Mouse (Mus musculus) G1E (cell line): ENCODE data around the gene Wrb. TPM values are rescaled to one million over a fixed set of nuclear protein-coding genes. Genes with fewer than 3 reads are reported as not detected.
"Not testable (repeated sequence)": the region's sequence is repeated elsewhere in the genome, so short reads cannot be mapped to it uniquely, and the experiment has no call there.

Experiments
- ATAC-seq: 2 replicates; pipeline ENCODE4 v1.8.0; 2016; ENCODE audit warnings: mild to moderate bottlenecking; ENCODE audit not compliant: insufficient number of reproducible peaks, poor library complexity, low FRiP score, severe bottlenecking; ENCODE audit errors: extremely low read depth
- DNase-seq: peaks from one replicate; pipeline ENCODE4 v3.0.0; 2012; ENCODE audit warnings: low spot score
- H3K27me3 ChIP-seq: 2 replicates; pipeline ENCODE4 v1.6.1; 2012; ENCODE audit warnings: mild to moderate bottlenecking, low read length, inconsistent platforms; ENCODE audit not compliant: insufficient read depth
- H3K36me3 ChIP-seq: replicated peaks from 2 replicates; pipeline ENCODE3; 2012; ENCODE audit warnings: mild to moderate bottlenecking, inconsistent platforms
- H3K4me1 ChIP-seq: 2 replicates; pipeline ENCODE4 v1.6.1; 2012; ENCODE audit warnings: low read depth, low read length, inconsistent platforms, mixed read lengths; ENCODE audit not compliant: insufficient read depth
- H3K4me3 ChIP-seq: 2 replicates; pipeline ENCODE4 v1.5.1; 2012; ENCODE audit warnings: low read depth, mild to moderate bottlenecking, inconsistent platforms, low read length, moderate library complexity, mixed read lengths
- H3K9me3 ChIP-seq: replicated peaks from 2 replicates; pipeline ENCODE4 v1.6.1; 2012; ENCODE audit warnings: inconsistent platforms
- CTCF ChIP-seq: IDR thresholded peaks from 2 replicates; pipeline ENCODE4 v1.5.1; 2012; ENCODE audit warnings: low read depth, low read length, inconsistent platforms, mixed read lengths
- GATA1 ChIP-seq: IDR thresholded peaks from 2 replicates; pipeline ENCODE4 v1.6.1; 2012; ENCODE audit warnings: borderline replicate concordance, low read length, inconsistent platforms, mixed read lengths
- GATA2 ChIP-seq: IDR thresholded peaks from 2 replicates; pipeline ENCODE4 v1.6.1; 2012; ENCODE audit warnings: low read depth, low read length, inconsistent platforms, borderline replicate concordance
- POLR2AphosphoS5 ChIP-seq: IDR thresholded peaks from 2 replicates; pipeline ENCODE4 v1.6.1; 2012; ENCODE audit warnings: low read depth, low read length, inconsistent platforms; ENCODE audit not compliant: insufficient replicate concordance
- TAL1 ChIP-seq: conservative IDR thresholded peaks from 2 replicates; pipeline ENCODE4 v1.6.1; 2012; ENCODE audit warnings: low read depth, low read length, inconsistent platforms, mixed read lengths
- polyA plus RNA-seq: library from polyadenylated mRNA; stranded (reverse); fragments of >175 nt; gene quantifications from 2 replicates; pipeline ENCODE4 v1.2.3, GENCODE M21; 2012
- total RNA-seq, 2 experiments: library from RNA; stranded (forward) in 1 of 2; stranded (reverse) in 1 of 2; fragments of 200-1000 nt in 1 of 2; fragments of >200 nt in 1 of 2; fragmentation: Nextera tagmentation in 1 of 2; gene quantifications; 2 replicates each; pipeline ENCODE4 v1.2.3; 2014 to 2017

The Wrb gene
- total and polyA plus RNA-seq, 3 experiments = 3.1 to 25.5 (median 19.9) TPM

- TF ChIP-seq CTCF (no peak), GATA2 (no peak), POLR2AphosphoS5 (no peak), TAL1 (no peak), GATA1 (no peak)
- no peak for ATAC-seq
- H3K4me3 ChIP-seq = peak overlapping the region; percentile 87
- H3K9me3 ChIP-seq = no peaks in the 10 kb centered on the region
- peaks cover 44% of the 10 kb centered on the region for H3K4me1 ChIP-seq
- DNase-seq = no peak
- peaks cover 35% of the 10 kb centered on the region for H3K36me3 ChIP-seq
- H3K27me3 ChIP-seq = peaks cover 8% of the 10 kb centered on the region
Measured at GRCm38 (mm10) chr16:96128466-96128865, 16.7 kb upstream of the Wrb start.

GRCm38 (mm10) chr16:96144748-96145109, 478 bp upstream of the Wrb start:
- H3K36me3 ChIP-seq = peaks cover 29% of the 10 kb centered on the region
- ATAC-seq, H3K27me3 ChIP-seq, H3K9me3 ChIP-seq, DNase-seq: not testable (repeated sequence)
- H3K4me1 ChIP-seq = peaks cover 36% of the 10 kb centered on the region
- peak overlapping the region; percentile 95; the same call in 1 of the 2 replicates for H3K4me3 ChIP-seq

- Histone ChIP-seq H3K4me3 (peak overlapping the region; percentile 95), H3K4me1 (peaks cover 36% of the 10 kb centered on the region), H3K9me3 (peaks cover 4% of the 10 kb centered on the region), H3K36me3 (peaks cover 39% of the 10 kb centered on the region), H3K27me3 (0 out of 2 replicates have a peak, but pooled peaks cover 4% of the 10 kb centered on the region)
- no peak for DNase-seq
- TF ChIP-seq CTCF = no peak
- no peak for TF ChIP-seq TAL1
- no peak for TF ChIP-seq GATA2
- no peak for TF ChIP-seq POLR2AphosphoS5
- TF ChIP-seq GATA1 = no peak
- ATAC-seq = no peak
Measured at GRCm38 (mm10) chr16:96145814-96146213, 607 bp downstream of the Wrb start.

- H3K4me3 ChIP-seq = no peak overlapping the region
- ATAC-seq = no peak
- peaks cover 69% of the 10 kb centered on the region for H3K36me3 ChIP-seq
- no peaks in the 10 kb centered on the region for H3K27me3 ChIP-seq
- TF ChIP-seq GATA2 (no peak), CTCF (no peak), GATA1 (no peak), POLR2AphosphoS5 (no peak), TAL1 (no peak)
- peaks cover 42% of the 10 kb centered on the region for H3K4me1 ChIP-seq
- no peak for DNase-seq
- no peaks in the 10 kb centered on the region for H3K9me3 ChIP-seq
Measured at GRCm38 (mm10) chr16:96148834-96149233, 3.6 kb downstream of the Wrb start.

GRCm38 (mm10) chr16:96149311-96149710, 4.1 kb downstream of the Wrb start:
- peaks cover 74% of the 10 kb centered on the region for H3K36me3 ChIP-seq
- DNase-seq (no peak), ATAC-seq (no peak)
- H3K4me1 ChIP-seq = peaks cover 39% of the 10 kb centered on the region
- no peaks in the 10 kb centered on the region for H3K9me3 ChIP-seq
- H3K4me3 ChIP-seq = no peak overlapping the region
- TF ChIP-seq GATA2 = no peak
- no peak for TF ChIP-seq CTCF
- TF ChIP-seq GATA1 = no peak
- no peak for TF ChIP-seq TAL1
- TF ChIP-seq POLR2AphosphoS5 = no peak
- H3K27me3 ChIP-seq = no peaks in the 10 kb centered on the region

GRCm38 (mm10) chr16:96150995-96151394, 5.8 kb downstream of the Wrb start:
- no peak for TF ChIP-seq POLR2AphosphoS5
- TF ChIP-seq TAL1 = no peak
- TF ChIP-seq CTCF = no peak
- TF ChIP-seq GATA2 = no peak
- TF ChIP-seq GATA1 = no peak
- H3K9me3 ChIP-seq = no peaks in the 10 kb centered on the region
- no peak overlapping the region for H3K4me3 ChIP-seq
- peaks cover 91% of the 10 kb centered on the region for H3K36me3 ChIP-seq
- ATAC-seq (no peak), DNase-seq (no peak)
- H3K27me3 ChIP-seq = no peaks in the 10 kb centered on the region
- peaks cover 33% of the 10 kb centered on the region for H3K4me1 ChIP-seq

- Histone ChIP-seq H3K36me3 (peaks cover 92% of the 10 kb centered on the region), H3K27me3 (no peaks in the 10 kb centered on the region), H3K9me3 (no peaks in the 10 kb centered on the region), H3K4me1 (peaks cover 27% of the 10 kb centered on the region), H3K4me3 (no peak overlapping the region)
- ATAC-seq (peak; percentile 52; the same call in 1 of the 2 replicates), DNase-seq (peak; percentile 53)
- TF ChIP-seq CTCF = peak; percentile 75
- TF ChIP-seq GATA1 = no peak
- TF ChIP-seq TAL1 = no peak
- TF ChIP-seq GATA2 = no peak
- TF ChIP-seq POLR2AphosphoS5 = no peak
Measured at GRCm38 (mm10) chr16:96151551-96151950, 6.3 kb downstream of the Wrb start.
